Mouse (Mus musculus) adrenal gland, adult 8-10 months (tissue): ENCODE results near the gene Gm17577. TPM values are rescaled to one million over a fixed set of nuclear protein-coding genes. Genes with fewer than 3 reads are reported as not detected.
"Not testable (repeated sequence)": the region's sequence is repeated elsewhere in the genome, so short reads cannot be mapped to it uniquely, and the experiment has no call there.

Experiments
- DNase-seq: peaks from one replicate; pipeline ENCODE4 v3.0.0; 2022
- total RNA-seq, 4 experiments: library from RNA; stranded (reverse); gene quantifications; 2 replicates each; pipeline ENCODE4 v1.2.4; 2022

The Gm17577 gene
- not detected for total RNA-seq

DNA sequence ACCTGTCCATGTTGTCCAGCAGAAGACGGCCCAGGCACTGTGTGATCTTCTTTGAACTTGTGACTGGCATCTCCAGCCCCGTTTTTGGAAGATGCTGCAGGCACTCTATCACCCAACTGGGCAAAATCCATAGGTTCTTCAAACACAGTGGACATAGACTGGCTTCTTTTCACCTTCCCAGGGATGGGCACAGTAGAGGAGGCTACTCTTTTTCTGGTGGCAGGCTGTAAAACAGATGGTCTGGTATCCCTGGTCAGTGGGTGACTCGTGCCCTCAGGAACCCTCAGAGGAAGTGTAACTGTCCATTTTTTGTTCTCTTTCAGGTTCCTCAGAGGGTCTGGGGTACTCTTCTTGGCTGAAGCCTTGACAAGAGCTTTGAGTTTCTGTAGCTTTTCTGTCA lies at the start of gene Gm17577:
Gene Gm17577 (minus strand): TSS at position 101 of the 400 bp plus-strand sequence.
- DNase-seq = not testable (repeated sequence)

DNA sequence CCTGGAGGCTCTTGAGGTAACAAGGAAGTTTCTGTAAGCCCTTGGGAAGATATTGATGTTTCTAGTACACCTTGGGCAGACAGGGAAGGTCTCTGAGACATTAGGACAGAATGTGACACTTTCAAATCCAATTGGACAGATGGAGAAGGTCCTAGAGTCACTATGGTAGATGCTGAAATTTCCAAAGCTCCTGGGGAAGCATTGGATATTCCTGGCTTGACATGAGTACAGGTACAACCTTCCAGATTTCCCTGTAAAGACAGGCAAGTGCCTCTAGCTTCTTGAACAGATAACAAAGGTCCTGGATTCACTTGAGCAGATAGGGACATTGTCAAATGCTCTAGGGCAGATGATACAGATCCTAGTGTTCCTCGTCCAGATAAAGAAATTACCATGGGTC lies 24.3 kb downstream of the Gm17577 start, which contains the start of gene Srsx:
Gene Srsx (minus strand): TSS at position 101 of the 400 bp plus-strand sequence.
- DNase-seq = not testable (repeated sequence)

Other genes starting within 250 kb of the Gm17577 start
- not detected for gene Gm17521, start 217.2 kb downstream of the Gm17577 start, total RNA-seq
- 1 to 10 TPM; 3.3 to 9.1 (median 5.3) TPM for gene Cldn34c1, start 143.4 kb downstream of the Gm17577 start, total RNA-seq
- gene Srsx, start 24.4 kb downstream of the Gm17577 start, total RNA-seq = not detected